Mouse (Mus musculus) bone marrow, adult 2 months (tissue): ENCODE results near the gene Nat8f1.
"Not testable (repeated sequence)": the region's sequence is repeated elsewhere in the genome, so short reads cannot be mapped to it uniquely, and the experiment has no call there.

Experiments used
- CTCF ChIP-seq: fragments of 200-500 bp; IDR thresholded peaks from 2 replicates; pipeline ENCODE4 v1.5.1; 2011; ENCODE audit warnings: low read length, control low read depth; ENCODE audit not compliant: control insufficient read depth, insufficient read depth
- POLR2A ChIP-seq: fragments of 200-500 bp; IDR thresholded peaks from 2 replicates; pipeline ENCODE4 v1.6.1; 2011; ENCODE audit warnings: low read depth, mild to moderate bottlenecking, control low read depth, low read length, borderline replicate concordance; ENCODE audit not compliant: control insufficient read depth

DNA sequence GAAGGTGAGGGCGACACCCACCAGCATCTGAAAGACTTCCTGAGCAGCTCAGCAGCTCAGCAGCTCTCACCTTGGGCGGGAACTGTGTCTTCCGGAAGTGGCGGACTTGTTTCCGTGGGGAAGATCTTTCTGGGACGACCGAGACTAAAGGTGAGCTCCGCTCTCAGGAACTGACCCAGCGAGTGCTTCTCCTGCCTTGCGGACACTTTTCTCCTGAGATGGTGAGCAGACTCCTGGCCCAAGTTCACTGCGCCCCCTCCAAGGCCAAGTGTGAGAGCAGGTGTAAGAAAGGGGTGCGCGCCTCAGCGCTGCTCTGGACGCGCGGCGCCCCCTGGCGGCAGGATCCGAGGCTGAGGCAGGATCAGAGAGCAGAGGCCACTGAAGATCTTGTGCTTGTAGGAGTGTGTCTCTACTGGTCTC, 10.8 kb downstream of the Nat8f1 start, which contains the start of gene Nat8f4:
- TF ChIP-seq CTCF, result peak; percentile 74
- not testable (repeated sequence) for TF ChIP-seq POLR2A
